Mouse (Mus musculus): ENCODE results near the gene Ttc28. TPM values are rescaled to one million over a fixed set of nuclear protein-coding genes. Genes with fewer than 3 reads are reported as not detected.
A peak's percentile ranks its signal among the peaks of the same experiment; 100 is the strongest.

Ttc28 gene
- total RNA-seq, 2 experiments from 2014 or later, result 12.4 to 15.0 TPM

GRCm38 (mm10) chr5:111284420-111285175 lies 405.0 kb downstream of the Ttc28 start:
- DNase-seq, result no peak

DNA sequence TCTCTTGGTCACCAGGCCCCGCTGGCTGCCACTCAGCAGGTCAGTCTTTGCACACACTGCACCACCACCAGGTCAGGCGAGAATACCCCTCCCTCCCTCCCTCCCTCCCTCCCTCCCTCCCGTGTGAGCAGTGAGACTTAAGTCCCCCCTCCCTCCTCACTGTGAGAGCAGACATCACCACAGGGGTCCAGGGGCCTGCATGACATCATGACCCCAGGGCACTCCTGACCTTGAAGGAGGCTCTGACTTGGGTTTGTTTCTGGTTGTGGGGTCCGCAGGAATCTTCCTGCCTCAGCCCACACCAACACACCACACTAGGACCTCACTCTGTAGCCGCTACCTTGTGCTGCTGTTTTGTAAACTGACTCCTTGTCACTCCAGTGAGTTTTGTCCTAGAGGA lies 408.0 kb downstream of the Ttc28 start:
- no peak for DNase-seq

DNA sequence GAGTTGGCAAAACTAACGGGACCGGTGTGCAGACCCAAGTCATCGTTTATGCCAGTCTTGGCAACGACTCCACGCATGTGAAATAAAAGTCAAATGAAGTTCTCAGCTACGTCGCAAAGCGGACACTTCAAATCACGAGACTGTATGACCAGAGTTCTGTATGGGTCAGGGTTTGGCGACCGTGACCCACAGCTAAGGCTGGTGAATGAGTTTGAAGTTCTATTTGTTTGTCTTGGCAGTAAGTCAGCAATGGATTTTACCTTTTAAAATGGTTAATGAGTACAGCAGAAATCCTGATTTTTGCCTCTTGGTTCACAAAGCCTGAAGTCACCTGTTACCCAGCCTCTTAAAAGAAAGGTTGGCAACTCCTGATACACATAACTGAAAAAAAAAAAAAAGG lies 408.9 kb downstream of the Ttc28 start:
- no peak for DNase-seq

GRCm38 (mm10) chr5:111290071-111290470 lies 410.5 kb downstream of the Ttc28 start:
- no peak for DNase-seq

DNA sequence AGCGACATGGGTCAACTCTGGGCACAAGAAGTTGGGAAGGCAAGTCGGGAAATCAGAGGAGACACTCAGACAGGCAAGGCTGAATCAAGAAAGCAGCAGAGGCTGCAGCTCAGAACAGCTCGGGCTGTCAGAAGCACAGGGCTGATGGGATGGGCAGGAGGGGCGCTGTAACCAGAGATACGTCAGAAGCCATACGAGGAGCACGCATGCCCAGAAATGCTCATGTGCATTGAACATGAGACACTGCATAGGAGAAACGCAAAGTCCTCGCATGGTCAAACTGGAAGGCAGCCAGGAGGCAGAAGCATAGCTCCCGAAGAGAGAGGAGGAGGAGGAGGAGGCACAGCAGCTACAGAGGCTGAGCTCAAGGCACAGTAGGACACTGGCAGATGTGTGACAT lies 412.0 kb downstream of the Ttc28 start:
- no peak for DNase-seq

GRCm38 (mm10) chr5:111297801-111298200 lies 418.2 kb downstream of the Ttc28 start:
- no peak for DNase-seq

GRCm38 (mm10) chr5:111298706-111299105 lies 419.1 kb downstream of the Ttc28 start:
- DNase-seq, result no peak

GRCm38 (mm10) chr5:111300776-111301175 lies 421.2 kb downstream of the Ttc28 start:
- no peak for DNase-seq

- no peak for DNase-seq
Measured at GRCm38 (mm10) chr5:111301736-111302135, 422.1 kb downstream of the Ttc28 start.

GRCm38 (mm10) chr5:111304730-111305129 lies 425.1 kb downstream of the Ttc28 start:
- DNase-seq, result no peak

DNA sequence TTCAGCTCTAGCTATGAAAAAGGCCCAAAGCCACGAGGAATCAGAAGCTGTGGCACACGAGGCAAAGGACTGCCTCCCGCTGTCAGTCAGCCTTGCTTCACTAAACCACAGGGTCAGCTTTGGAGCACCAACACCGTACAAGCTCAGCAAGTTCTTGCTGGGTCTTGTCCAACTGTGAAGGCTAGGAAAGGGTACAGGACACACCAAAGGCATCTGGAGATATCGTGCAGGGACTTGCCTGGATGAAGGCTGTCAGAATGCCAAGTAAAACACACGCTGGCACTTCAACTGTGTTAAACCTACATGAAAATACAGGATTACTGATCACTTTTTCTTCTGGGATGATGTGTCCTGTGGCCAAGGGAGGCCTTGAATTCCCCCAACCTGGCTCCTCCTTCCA lies 430.6 kb downstream of the Ttc28 start:
- no peak for DNase-seq

DNA sequence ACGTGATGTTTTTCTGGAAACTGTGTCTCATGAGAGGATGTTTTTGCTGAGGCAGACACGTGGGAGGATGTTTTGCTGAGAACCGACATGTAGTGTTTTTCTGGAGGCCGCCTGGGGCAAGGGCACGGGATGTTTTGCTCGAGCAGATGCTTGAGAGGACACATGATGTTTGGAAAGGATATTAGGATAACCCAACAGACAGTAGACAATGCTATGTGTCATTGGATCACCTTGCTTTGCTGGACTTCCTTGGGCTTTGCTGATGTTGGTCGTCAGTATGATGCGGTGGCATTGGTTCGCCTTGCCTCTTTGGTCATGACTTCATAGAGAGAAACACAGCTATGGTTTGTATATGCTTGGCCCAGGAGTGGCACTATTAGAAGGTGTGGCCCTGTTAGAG lies 434.2 kb downstream of the Ttc28 start:
- DNase-seq, result no peak

DNA sequence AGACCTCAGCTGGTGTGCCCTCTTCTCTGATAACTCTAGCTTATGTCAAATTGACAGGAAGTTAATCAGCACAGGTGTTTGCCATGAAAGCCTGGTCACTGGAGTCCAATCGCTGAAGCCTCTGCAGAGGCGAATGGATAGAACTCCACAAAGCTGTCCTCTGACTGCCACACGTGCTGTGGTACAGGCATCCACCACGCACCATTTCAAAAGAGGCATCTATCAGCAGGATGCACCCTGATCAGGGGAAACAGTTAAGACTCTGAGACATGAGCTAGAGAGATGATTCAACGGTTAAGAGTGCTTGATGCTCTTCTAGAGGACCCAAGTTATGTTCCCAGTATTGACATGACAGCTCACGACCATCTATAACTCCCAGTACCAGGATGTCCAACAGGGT lies 435.5 kb downstream of the Ttc28 start:
- no peak for DNase-seq

DNA sequence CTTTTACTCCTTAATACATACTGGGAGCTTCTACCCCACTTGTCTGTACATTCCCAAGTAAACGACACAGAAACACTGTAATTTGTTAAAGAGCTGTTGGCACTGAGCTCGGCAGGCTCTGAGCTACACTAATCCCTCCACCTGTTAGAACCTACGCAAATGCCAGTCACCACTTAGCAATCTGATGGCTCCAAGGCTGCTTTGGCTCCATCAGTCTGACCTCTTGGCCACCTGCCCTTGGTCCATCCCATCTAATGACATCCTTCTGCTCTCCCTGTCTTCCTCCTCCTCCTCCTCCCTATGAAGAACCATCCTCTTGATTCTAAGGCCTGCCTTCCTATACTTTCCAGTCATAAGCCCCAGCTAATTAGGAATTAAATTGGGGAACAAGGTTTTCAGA lies 437.9 kb downstream of the Ttc28 start:
- DNase-seq, result no peak

- DNase-seq, result no peak
Measured at GRCm38 (mm10) chr5:111318946-111319345, 439.3 kb downstream of the Ttc28 start.

DNA sequence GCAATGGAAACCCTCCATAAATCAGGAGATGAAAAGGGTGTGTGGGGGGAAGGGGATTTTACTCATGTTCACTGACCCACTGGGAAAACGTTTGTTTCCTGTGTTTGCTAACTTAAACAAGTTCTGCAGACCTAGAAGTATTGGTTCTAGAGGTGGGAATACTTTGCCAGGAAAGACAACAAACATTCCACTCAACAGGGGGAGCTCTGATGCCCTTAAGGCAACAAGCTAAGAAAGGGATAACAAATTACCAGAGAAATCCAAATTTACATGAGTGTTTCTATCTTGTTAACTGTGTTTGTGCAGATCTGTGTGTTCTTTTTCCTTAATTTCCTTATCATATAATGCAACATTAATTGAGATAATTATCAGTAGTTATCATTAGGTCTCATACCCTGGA lies 446.2 kb downstream of the Ttc28 start:
- DNase-seq, result no peak

GRCm38 (mm10) chr5:111327420-111327819 lies 447.8 kb downstream of the Ttc28 start:
- DNase-seq, result no peak

GRCm38 (mm10) chr5:111329782-111330416 lies 450.3 kb downstream of the Ttc28 start:
- DNase-seq, result no peak

- DNase-seq, result peak; percentile 98
Measured at GRCm38 (mm10) chr5:111330417-111331098, 451.0 kb downstream of the Ttc28 start, which contains the start of gene Pitpnb. TSS of gene Pitpnb (plus strand) at chr5:111330763.

- peak; percentile 21 for DNase-seq
Measured at GRCm38 (mm10) chr5:111331099-111331435, 451.5 kb downstream of the Ttc28 start.

DNA sequence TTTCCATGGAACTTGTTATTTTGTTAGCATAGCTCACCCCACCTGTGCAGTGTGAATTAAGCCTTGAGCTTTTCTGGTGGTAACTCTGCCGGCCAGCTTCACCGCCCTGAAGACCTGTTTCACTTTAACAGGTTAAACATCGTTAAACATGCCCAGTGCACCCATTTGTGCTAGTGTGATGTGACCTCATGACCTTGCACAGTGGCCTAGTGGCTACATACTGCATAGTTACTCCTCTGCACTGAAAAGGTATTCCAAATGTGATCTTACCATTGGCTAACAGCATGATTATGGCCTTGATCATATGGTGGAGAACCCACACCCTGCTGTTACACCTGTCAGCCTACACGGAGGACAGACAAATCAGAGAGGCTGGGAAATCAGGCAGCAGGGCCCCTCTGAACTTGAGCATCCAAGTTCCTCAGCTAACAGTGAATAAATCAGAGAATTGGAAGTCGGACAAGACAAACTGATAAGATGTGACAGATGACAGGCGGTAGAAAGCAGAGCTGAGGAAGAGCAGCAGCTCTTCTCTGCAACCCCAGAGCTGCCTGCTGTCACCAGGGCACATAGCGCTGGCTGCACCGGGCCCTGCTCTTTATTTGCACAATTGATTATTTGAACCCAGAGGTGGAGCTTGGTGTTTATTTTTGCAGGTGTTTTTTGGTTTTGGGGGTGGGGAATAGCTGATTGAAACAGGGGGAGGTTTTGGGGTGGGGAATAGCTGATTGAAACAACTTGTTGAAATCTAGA lies 456.5 kb downstream of the Ttc28 start:
- DNase-seq, result no peak
